Mouse (Mus musculus): ENCODE results near the gene Toporsl.

DNA sequence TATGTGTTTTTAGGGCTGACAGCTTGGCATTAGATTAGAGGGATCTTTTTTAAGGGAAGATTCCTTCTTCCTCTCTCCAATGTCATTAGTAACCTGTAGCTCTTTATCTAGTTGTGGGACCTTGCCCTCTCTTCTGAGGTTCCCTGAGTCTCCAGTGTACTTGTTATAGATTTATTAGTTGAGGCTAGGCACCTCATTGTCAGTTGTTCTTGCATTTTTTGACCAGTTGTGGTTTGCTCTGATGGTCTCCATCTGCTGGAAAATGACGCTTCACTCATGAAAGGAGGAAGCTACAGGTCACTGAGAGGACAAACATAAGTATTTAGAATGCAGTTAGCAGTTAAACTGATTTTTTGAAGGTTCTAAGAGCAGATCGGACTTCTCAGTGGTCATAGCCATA, at the start of gene Toporsl:
- no peak for TF ChIP-seq CTCF (IDR thresholded peaks at IDR 0.05; ENCODE audit: low read depth, low read length)
- TF ChIP-seq POLR2A (IDR thresholded peaks at IDR 0.05; ENCODE audit: borderline replicate concordance, low read depth, low read length), result no peak
